Mouse (Mus musculus): ENCODE results near the gene M6pr. TPM values are rescaled to one million over a fixed set of nuclear protein-coding genes. Genes with fewer than 3 reads are reported as not detected.
"Not testable (repeated sequence)": the region's sequence is repeated elsewhere in the genome, so short reads cannot be mapped to it uniquely, and the experiment has no call there.

Gene M6pr
- polyA plus RNA-seq, 1 experiment from 2014 or later: 65.0 TPM

DNA sequence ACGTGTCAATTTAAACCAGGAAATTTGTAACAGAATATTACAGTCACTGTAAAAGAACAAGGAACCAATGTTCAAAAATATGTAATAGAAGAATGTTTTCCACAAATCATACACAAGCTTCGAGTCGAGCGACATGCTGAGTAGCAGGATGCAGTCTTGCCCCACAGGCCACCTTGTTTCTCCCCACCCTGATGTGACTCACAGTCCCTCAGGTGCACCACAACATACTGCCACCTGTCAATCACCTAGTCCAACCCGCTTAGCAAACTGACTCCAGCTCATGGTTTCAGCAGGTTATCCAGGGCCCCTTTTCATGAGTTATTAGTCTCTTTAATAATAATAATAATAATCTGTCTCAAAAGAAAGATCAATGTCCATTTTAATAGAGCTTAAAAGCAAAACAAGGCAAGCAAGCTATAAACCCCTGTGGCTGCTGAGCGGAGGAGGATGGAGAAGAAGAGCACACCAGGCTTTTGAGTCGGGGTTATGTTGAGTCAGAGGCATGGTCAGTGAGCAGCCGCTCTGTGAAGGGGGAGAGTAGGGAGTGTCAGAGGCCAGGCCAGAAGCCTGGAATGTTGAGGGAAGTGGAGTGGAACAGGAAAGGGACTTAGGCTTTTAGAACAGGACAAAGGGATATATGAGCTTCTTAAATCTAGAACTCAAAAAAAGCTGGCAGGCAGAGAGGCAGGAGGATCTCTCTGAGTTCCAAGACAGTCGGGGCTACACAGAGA, 36.0 kb downstream of the M6pr start:
- H3K4me1 ChIP-seq (replicated peaks): peaks cover 22% of the 10 kb centered on the region
- H3K4me2 ChIP-seq: no peak overlapping the region
- H3K9me3 ChIP-seq (replicated peaks): no peaks in the 10 kb centered on the region
- 57% methylated on average over 9 of the region's 9 CpGs for WGBS
- H3K36me3 ChIP-seq: no peaks in the 10 kb centered on the region
- no peak for ATAC-seq (replicated peaks; ENCODE audit: insufficient number of reproducible peaks, insufficient read depth, low FRiP score, low read depth)
- no peaks in the 10 kb centered on the region for H3K27me3 ChIP-seq
- H3K4me3 ChIP-seq: no peak overlapping the region
- H3K9ac ChIP-seq: no peak overlapping the region
- H3K27ac ChIP-seq: no peak overlapping the region

DNA sequence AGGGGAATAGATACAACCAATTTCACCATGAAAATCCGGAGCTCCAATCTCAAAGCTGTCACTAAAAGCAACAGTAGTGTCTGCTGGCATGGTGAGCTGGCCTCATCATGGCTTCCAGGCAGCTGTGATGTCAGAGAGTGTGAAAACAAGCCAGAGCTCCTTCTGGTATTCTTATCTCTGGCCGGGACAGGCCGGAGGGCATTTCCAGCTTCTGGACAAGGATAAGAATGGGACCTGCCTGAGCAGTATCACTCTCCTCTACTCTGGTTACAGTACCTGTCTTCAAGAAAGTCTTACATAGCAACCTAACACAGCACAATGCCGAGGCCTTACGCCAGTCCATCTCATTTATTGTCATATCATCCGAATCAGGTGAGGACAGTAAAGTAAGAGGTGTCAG, 37.2 kb downstream of the M6pr start:
- H3K4me3 ChIP-seq: no peak overlapping the region
- H3K9ac ChIP-seq: no peak overlapping the region
- no peaks in the 10 kb centered on the region for H3K27me3 ChIP-seq
- H3K27ac ChIP-seq: peak overlapping the region; percentile 45; the same call in 1 of the 2 replicates
- no peaks in the 10 kb centered on the region for H3K36me3 ChIP-seq
- H3K4me2 ChIP-seq: no peak overlapping the region
- peak; percentile 27; the same call in 1 of the 2 replicates for ATAC-seq (replicated peaks; ENCODE audit: insufficient number of reproducible peaks, insufficient read depth, low FRiP score, low read depth)
- peaks cover 18% of the 10 kb centered on the region for H3K4me1 ChIP-seq (replicated peaks)
- WGBS: 36% methylated on average over 6 of the region's 6 CpGs
- no peaks in the 10 kb centered on the region for H3K9me3 ChIP-seq (replicated peaks)

DNA sequence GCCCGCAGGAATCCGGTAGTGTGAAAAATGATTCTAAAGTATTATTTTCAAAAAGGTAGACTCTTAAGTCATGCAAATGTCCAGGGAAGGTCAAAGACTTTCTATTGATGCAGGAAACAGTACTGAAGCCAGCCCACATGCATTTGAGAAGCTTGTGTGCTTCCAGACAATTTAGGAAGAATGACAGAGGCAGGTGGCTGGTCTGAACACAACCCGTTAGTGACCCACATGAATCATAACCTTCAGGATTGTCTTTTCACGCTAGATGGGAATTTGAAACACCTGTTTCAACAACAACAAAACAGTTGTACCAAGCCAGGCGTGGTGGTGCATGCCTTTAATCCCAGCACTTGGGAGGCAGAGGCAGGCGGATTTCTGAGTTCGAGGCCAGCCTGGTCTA, 37.9 kb downstream of the M6pr start:
- no peak overlapping the region for H3K4me3 ChIP-seq
- peaks cover 18% of the 10 kb centered on the region for H3K4me1 ChIP-seq (replicated peaks)
- ATAC-seq (replicated peaks; ENCODE audit: insufficient number of reproducible peaks, insufficient read depth, low FRiP score, low read depth): no peak
- H3K9ac ChIP-seq: no peak overlapping the region
- no peaks in the 10 kb centered on the region for H3K36me3 ChIP-seq
- H3K9me3 ChIP-seq (replicated peaks): no peaks in the 10 kb centered on the region
- H3K4me2 ChIP-seq: no peak overlapping the region
- 77% methylated on average over 7 of the region's 7 CpGs for WGBS
- no peaks in the 10 kb centered on the region for H3K27me3 ChIP-seq
- no peak overlapping the region for H3K27ac ChIP-seq

DNA sequence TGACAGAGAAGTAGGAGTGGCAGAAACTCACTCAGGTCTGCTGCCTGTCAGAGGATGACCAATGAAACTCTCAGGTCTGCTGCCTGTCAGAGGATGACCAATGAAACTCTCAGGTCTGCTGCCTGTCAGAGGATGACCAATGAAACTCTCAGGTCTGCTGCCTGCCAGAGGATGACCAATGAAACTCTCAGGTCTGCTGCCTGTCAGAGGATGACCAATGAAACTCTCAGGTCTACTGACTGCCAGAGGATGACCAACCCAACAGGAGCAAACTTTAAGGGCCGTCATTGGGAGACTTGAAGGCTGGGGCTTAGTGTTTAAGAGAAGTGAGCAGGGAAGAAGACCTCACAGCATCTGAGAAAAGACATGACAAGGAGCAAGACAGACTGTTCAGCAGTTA, 38.8 kb downstream of the M6pr start:
- H3K27ac ChIP-seq; H3K4me3 ChIP-seq; H3K36me3 ChIP-seq; H3K9me3 ChIP-seq (replicated peaks); ATAC-seq (replicated peaks; ENCODE audit: insufficient number of reproducible peaks, insufficient read depth, low FRiP score, low read depth); H3K27me3 ChIP-seq; H3K4me2 ChIP-seq; H3K9ac ChIP-seq: not testable (repeated sequence)
- peaks cover 18% of the 10 kb centered on the region for H3K4me1 ChIP-seq (replicated peaks)
- 70% methylated on average over 1 of the region's 1 CpGs for WGBS

DNA sequence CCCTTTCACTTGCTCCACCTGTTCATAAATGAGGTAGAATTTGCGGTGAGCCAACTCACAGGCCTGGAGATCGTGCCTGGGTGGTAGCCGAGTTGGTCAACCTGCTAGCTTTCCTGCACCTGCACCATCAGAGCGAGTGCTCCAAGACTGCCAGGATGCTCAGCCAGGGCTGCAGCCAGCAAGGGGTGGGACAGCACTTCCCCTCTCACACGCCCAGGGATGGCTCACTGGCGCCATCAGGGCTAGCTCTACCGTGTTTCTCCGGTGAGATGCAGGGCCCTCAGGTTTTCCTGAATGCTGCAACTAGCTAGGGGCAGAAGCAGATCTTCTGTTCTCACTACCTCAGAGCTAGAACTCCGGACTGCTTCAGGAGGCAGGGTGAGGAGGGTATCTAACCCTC, 47.4 kb downstream of the M6pr start:
- Histone ChIP-seq H3K9ac (no peak overlapping the region), H3K4me3 (no peak overlapping the region), H3K27ac (no peak overlapping the region), H3K36me3 (no peaks in the 10 kb centered on the region), H3K4me1 (replicated peaks) (no peaks in the 10 kb centered on the region), H3K27me3 (no peaks in the 10 kb centered on the region), H3K9me3 (replicated peaks) (no peaks in the 10 kb centered on the region), H3K4me2 (no peak overlapping the region)
- no peak for ATAC-seq (replicated peaks; ENCODE audit: insufficient number of reproducible peaks, insufficient read depth, low FRiP score, low read depth)
- WGBS: 52% methylated on average over 9 of the region's 9 CpGs

DNA sequence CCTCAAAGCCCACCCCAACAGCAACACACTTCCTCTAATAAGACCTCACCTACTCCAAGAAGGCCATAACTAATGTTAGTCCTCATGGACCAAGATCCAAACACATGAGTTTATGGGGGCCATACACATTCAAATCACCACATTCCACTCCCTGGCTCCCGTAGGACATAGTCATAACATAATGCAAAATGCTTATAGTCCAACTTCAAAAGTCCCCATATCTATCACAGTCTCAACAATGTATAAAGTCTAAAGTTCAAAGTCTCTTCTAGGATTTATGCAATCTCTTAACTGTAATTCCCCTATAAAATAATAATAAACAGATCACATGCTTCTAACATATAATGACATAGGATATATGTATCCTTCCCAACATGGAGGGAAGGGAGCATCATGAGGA, 48.6 kb downstream of the M6pr start:
- Histone ChIP-seq H3K9ac (no peak overlapping the region), H3K9me3 (replicated peaks) (no peaks in the 10 kb centered on the region), H3K27ac (no peak overlapping the region), H3K36me3 (no peaks in the 10 kb centered on the region), H3K4me3 (no peak overlapping the region), H3K4me2 (no peak overlapping the region), H3K4me1 (replicated peaks) (no peaks in the 10 kb centered on the region), H3K27me3 (no peaks in the 10 kb centered on the region)
- WGBS: 78% methylated on average over 1 of the region's 1 CpGs
- no peak for ATAC-seq (replicated peaks; ENCODE audit: insufficient number of reproducible peaks, insufficient read depth, low FRiP score, low read depth)

DNA sequence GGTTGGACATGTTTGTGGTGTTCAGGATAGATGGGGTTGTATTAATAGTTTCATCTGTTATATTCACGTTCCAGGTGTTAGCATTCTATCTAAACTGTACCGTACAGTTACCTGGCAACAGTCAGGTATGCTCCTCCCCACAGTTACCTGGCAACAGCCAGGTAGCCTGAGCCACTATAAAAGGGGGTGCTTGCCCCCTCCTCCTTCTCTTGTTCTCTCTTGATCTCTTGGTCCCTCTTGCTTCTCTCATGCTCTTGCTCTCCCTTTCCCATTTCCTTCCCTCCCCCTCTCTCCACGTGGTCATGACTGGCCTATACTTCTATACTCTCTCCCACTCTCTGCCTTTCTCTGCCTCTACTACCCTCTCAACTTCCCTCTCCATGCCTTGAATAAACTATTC, 57.2 kb downstream of the M6pr start:
- no peak for ATAC-seq (replicated peaks; ENCODE audit: insufficient number of reproducible peaks, insufficient read depth, low FRiP score, low read depth)
- Histone ChIP-seq H3K36me3 (no peaks in the 10 kb centered on the region), H3K4me2 (no peak overlapping the region), H3K9ac (no peak overlapping the region), H3K27me3 (no peaks in the 10 kb centered on the region), H3K4me1 (replicated peaks) (no peaks in the 10 kb centered on the region), H3K27ac (no peak overlapping the region), H3K4me3 (no peak overlapping the region), H3K9me3 (replicated peaks) (no peaks in the 10 kb centered on the region)
- WGBS: 49% methylated on average over 3 of the region's 3 CpGs

DNA sequence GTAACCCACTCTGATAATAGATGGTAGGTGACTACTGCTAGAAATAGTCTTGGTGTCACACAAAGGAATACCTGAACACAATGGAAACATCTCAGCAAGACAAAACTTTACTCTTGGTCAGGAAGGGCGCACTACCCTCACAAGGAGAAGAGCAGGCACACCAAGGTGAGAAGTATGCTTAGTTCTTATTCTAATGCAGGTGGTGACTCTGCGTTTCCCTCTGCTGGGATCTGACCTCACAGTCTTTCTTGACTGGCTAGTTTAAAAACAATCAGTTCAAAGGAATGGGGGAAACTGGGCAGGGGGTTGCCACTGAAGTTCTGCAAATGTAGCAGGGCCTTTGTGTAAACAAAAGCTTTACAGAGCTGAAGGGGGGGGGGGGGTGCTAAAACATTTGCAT, 57.8 kb downstream of the M6pr start:
- Histone ChIP-seq H3K4me1 (replicated peaks) (no peaks in the 10 kb centered on the region), H3K9me3 (replicated peaks) (no peaks in the 10 kb centered on the region), H3K9ac (no peak overlapping the region), H3K4me2 (no peak overlapping the region), H3K4me3 (no peak overlapping the region), H3K27me3 (no peaks in the 10 kb centered on the region), H3K27ac (no peak overlapping the region), H3K36me3 (no peaks in the 10 kb centered on the region)
- 38% methylated on average over 2 of the region's 2 CpGs for WGBS
- ATAC-seq (replicated peaks; ENCODE audit: insufficient number of reproducible peaks, insufficient read depth, low FRiP score, low read depth): no peak

DNA sequence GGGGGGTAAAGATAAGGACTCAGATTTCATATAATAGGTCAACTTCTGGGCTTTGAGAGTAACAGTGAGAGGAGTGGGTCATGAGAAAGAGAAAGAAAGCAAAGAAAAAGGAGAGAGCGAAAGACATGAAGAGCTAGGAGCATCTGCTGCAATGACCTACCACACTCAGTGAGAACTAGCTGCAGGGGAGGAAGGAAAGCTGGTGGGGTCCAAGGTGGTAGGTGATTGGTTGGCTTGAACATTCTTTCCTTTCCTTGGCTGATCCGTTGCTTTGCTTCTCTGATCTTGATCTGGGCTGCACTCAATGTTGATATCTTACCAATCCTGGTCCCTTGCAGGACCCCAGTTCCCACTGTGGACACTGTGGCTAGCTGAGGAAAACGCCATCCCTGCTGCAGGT, 58.5 kb downstream of the M6pr start:
- H3K9me3 ChIP-seq (replicated peaks): no peaks in the 10 kb centered on the region
- no peak overlapping the region for H3K27ac ChIP-seq
- no peaks in the 10 kb centered on the region for H3K4me1 ChIP-seq (replicated peaks)
- H3K4me3 ChIP-seq: no peak overlapping the region
- WGBS: 59% methylated on average over 3 of the region's 3 CpGs
- H3K4me2 ChIP-seq: no peak overlapping the region
- ATAC-seq (replicated peaks; ENCODE audit: insufficient number of reproducible peaks, insufficient read depth, low FRiP score, low read depth): no peak
- H3K36me3 ChIP-seq: no peaks in the 10 kb centered on the region
- no peak overlapping the region for H3K9ac ChIP-seq
- H3K27me3 ChIP-seq: no peaks in the 10 kb centered on the region

Other genes starting within 250 kb of the M6pr start
- 0.10 TPM in 1 of 2 replicates, not detected in the other for gene Klrg1, start 25.8 kb upstream of the M6pr start, polyA plus RNA-seq (2015; fragmentation: Nextera tagmentation; extraction: Ambion mirVana)
- 8.5 and 11.5 TPM in 2 replicates for gene Phc1, start 31.8 kb downstream of the M6pr start, polyA plus RNA-seq (2015; fragmentation: Nextera tagmentation; extraction: Ambion mirVana)
- gene Rimklb, start 190.0 kb downstream of the M6pr start, polyA plus RNA-seq (2015; fragmentation: Nextera tagmentation; extraction: Ambion mirVana): 0.94 and 4.5 TPM in 2 replicates
- 32.9 and 36.3 TPM in 2 replicates for gene Mfap5, start 197.1 kb downstream of the M6pr start, polyA plus RNA-seq (2015; fragmentation: Nextera tagmentation; extraction: Ambion mirVana)
- 0.14 TPM in 1 of 2 replicates, not detected in the other for gene Aicda, start 245.1 kb downstream of the M6pr start, polyA plus RNA-seq (2015; fragmentation: Nextera tagmentation; extraction: Ambion mirVana)

Data from heart, embryonic 15.5 days (tissue).